In genomic region chr10:8795336-8795735, GRCm38 (mm10) we compare ENCODE assay signal across 9 mouse cellular contexts.
A peak's percentile ranks its signal among the peaks of the same experiment; 100 is the strongest.
DNase-seq lines count a peak whose midpoint lies in the region; ATAC-seq and TF ChIP-seq lines count a peak whose summit lies in the region.
"Had no signal": no experiment of that assay in that cellular context is flagged by ENCODE, and none has a peak within 500 bp of the region (broad histone marks: within the 10 kb centered on the region; RNA-seq: fewer than 3 reads in every experiment).

No protein-coding gene starts in this region.

- H3K27me3 ChIP-seq in heart, embryonic 10.5 days (ENCODE audit: insufficient read depth, poor library complexity, severe bottlenecking): no peaks in the 10 kb centered on the region
- H3K27me3 ChIP-seq in cerebellum, adult 2 months (ENCODE audit: control insufficient read depth, insufficient read depth, low read length): no peaks in the 10 kb centered on the region
- no peaks in the 10 kb centered on the region for H3K27me3 ChIP-seq in kidney, embryonic 14.5 days (ENCODE audit: control insufficient read depth, insufficient read depth, low read length)
- no peaks in the 10 kb centered on the region for H3K27me3 ChIP-seq in liver, embryonic 11.5 days (replicated peaks; ENCODE audit: control insufficient read depth, insufficient read depth, low read length)
- no peaks in the 10 kb centered on the region for H3K27me3 ChIP-seq in neural tube, embryonic 11.5 days (ENCODE audit: control insufficient read depth, insufficient read depth, low read length)
- no peaks in the 10 kb centered on the region for H3K27me3 ChIP-seq in stomach, postnatal 0 days (ENCODE audit: control insufficient read depth, insufficient read depth, low read length)
- H3K27me3 ChIP-seq: liver, embryonic 15.5 days had no signal

- H3K9me3 ChIP-seq in heart, embryonic 10.5 days: no peaks in the 10 kb centered on the region
- H3K9me3 ChIP-seq in kidney, embryonic 14.5 days (ENCODE audit: control insufficient read depth, low read length): 0 out of 2 replicates have a peak, but pooled peaks cover 5% of the 10 kb centered on the region
- no peaks in the 10 kb centered on the region for H3K9me3 ChIP-seq in liver, embryonic 11.5 days (ENCODE audit: control insufficient read depth, low read length)
- H3K9me3 ChIP-seq in neural tube, embryonic 11.5 days (ENCODE audit: control insufficient read depth, low read length): no peaks in the 10 kb centered on the region
- H3K9me3 ChIP-seq in stomach, postnatal 0 days (ENCODE audit: control insufficient read depth, low read length): no peaks in the 10 kb centered on the region
- H3K9me3 ChIP-seq: liver, embryonic 15.5 days had no signal

- no peak for TF ChIP-seq EP300 in stomach, postnatal 0 days (optimal IDR thresholded peaks at IDR 0.05)

- 44% methylated on average over 7 of the region's 7 CpGs for WGBS in heart, embryonic 10.5 days
- 40% methylated on average over 7 of the region's 7 CpGs for WGBS in cerebellum, adult 2 months
- WGBS in kidney, embryonic 14.5 days: 42% methylated on average over 7 of the region's 7 CpGs
- 37% methylated on average over 7 of the region's 7 CpGs for WGBS in liver, embryonic 11.5 days
- 41% methylated on average over 7 of the region's 7 CpGs for WGBS in neural tube, embryonic 11.5 days
- WGBS in stomach, postnatal 0 days: 24% methylated on average over 7 of the region's 7 CpGs

- peak; percentile 76 for DNase-seq in heart, adult 8-10 months (ENCODE audit: low spot score)
- no peak for DNase-seq in heart, embryonic 10.5 days (ENCODE audit: low spot score)
- peak; percentile 36 to 51 for DNase-seq in cerebellum, adult 2 months
- DNase-seq in frontal cortex, postnatal 25 days (ENCODE audit: low spot score in 2 of 2): peak; percentile 51 to 63
- peak; percentile 46 for DNase-seq in liver, embryonic 11.5 days (ENCODE audit: low spot score)
- peak; percentile 79 for DNase-seq in neural tube, embryonic 11.5 days (ENCODE audit: low spot score)
- peak; percentile 79 for DNase-seq in stomach, postnatal 0 days (ENCODE audit: low spot score)

- no peak for TF ChIP-seq POLR2A in cerebellum, adult 2 months (IDR thresholded peaks at IDR 0.05; ENCODE audit: borderline replicate concordance, insufficient read depth, low read length)

- TF ChIP-seq CTCF in cerebellum, adult 2 months (IDR thresholded peaks at IDR 0.05; ENCODE audit: borderline replicate concordance, insufficient read depth, low read depth, low read length): peak; percentile 71
- peak; percentile 89 for TF ChIP-seq CTCF in stomach, postnatal 0 days (IDR thresholded peaks at IDR 0.05; ENCODE audit: low read depth)

- peak; percentile 68; the same call in 1 of the 2 replicates for ATAC-seq in kidney, embryonic 14.5 days (ENCODE audit: low FRiP score, low TSS enrichment)
- no peak for ATAC-seq in liver, embryonic 11.5 days (replicated peaks; ENCODE audit: low FRiP score)
- ATAC-seq in neural tube, embryonic 11.5 days (ENCODE audit: insufficient read depth, low FRiP score, low TSS enrichment): no peak
- ATAC-seq in stomach, postnatal 0 days (ENCODE audit: low FRiP score, low TSS enrichment): peak; percentile 60; the same call in 1 of the 2 replicates

- H3K27ac ChIP-seq in heart, embryonic 10.5 days: no peak overlapping the region
- no peak overlapping the region for H3K27ac ChIP-seq in cerebellum, adult 2 months (ENCODE audit: insufficient read depth, low read length)
- no peak overlapping the region for H3K27ac ChIP-seq in kidney, embryonic 14.5 days (ENCODE audit: low read depth, low read length)
- H3K27ac ChIP-seq in liver, embryonic 11.5 days (ENCODE audit: low read depth, low read length): no peak overlapping the region
- H3K27ac ChIP-seq in neural tube, embryonic 11.5 days (ENCODE audit: low read depth, low read length): no peak overlapping the region
- H3K27ac ChIP-seq in stomach, postnatal 0 days (replicated peaks): no peak overlapping the region
- H3K27ac ChIP-seq: liver, embryonic 15.5 days had no signal

- no peaks in the 10 kb centered on the region; the same call in 1 of the 2 replicates for H3K4me1 ChIP-seq in heart, embryonic 10.5 days
- no peaks in the 10 kb centered on the region for H3K4me1 ChIP-seq in cerebellum, adult 2 months (ENCODE audit: control insufficient read depth, insufficient read depth, low read length)
- no peaks in the 10 kb centered on the region for H3K4me1 ChIP-seq in kidney, embryonic 14.5 days (ENCODE audit: control insufficient read depth, insufficient read depth, low read length)
- no peaks in the 10 kb centered on the region for H3K4me1 ChIP-seq in liver, embryonic 11.5 days (replicated peaks; ENCODE audit: control insufficient read depth, insufficient read depth, low read length)
- H3K4me1 ChIP-seq in neural tube, embryonic 11.5 days (ENCODE audit: control insufficient read depth, insufficient read depth, low read length): no peaks in the 10 kb centered on the region
- H3K4me1 ChIP-seq in stomach, postnatal 0 days (replicated peaks; ENCODE audit: control insufficient read depth, insufficient read depth): no peaks in the 10 kb centered on the region
- H3K4me1 ChIP-seq: liver, embryonic 15.5 days had no signal

- H3K9ac ChIP-seq in kidney, embryonic 14.5 days (ENCODE audit: low read depth, low read length): no peak overlapping the region
- no peak overlapping the region for H3K9ac ChIP-seq in liver, embryonic 11.5 days (ENCODE audit: low read depth, low read length)
- H3K9ac ChIP-seq in neural tube, embryonic 11.5 days (ENCODE audit: low read length): no peak overlapping the region
- H3K9ac ChIP-seq in stomach, postnatal 0 days (ENCODE audit: low read length): no peak overlapping the region
- H3K9ac ChIP-seq: liver, embryonic 15.5 days had no signal

- H3K4me3 ChIP-seq in heart, embryonic 10.5 days: no peak overlapping the region
- no peak overlapping the region for H3K4me3 ChIP-seq in cerebellum, adult 2 months (replicated peaks; ENCODE audit: insufficient read depth, low read depth, low read length)
- no peak overlapping the region for H3K4me3 ChIP-seq in kidney, embryonic 14.5 days (ENCODE audit: low read length)
- no peak overlapping the region for H3K4me3 ChIP-seq in liver, embryonic 11.5 days (ENCODE audit: low read depth, low read length)
- H3K4me3 ChIP-seq in neural tube, embryonic 11.5 days (ENCODE audit: low read depth, low read length): no peak overlapping the region
- no peak overlapping the region for H3K4me3 ChIP-seq in stomach, postnatal 0 days (ENCODE audit: low read depth, low read length)
- H3K4me3 ChIP-seq: liver, embryonic 15.5 days had no signal

- peaks cover 15% of the 10 kb centered on the region for H3K36me3 ChIP-seq in heart, embryonic 10.5 days
- peaks cover 4% of the 10 kb centered on the region; the same call in 1 of the 2 replicates for H3K36me3 ChIP-seq in kidney, embryonic 14.5 days (ENCODE audit: control insufficient read depth, insufficient read depth, low read length)
- H3K36me3 ChIP-seq in liver, embryonic 11.5 days (ENCODE audit: control insufficient read depth, insufficient read depth, low read length): no peaks in the 10 kb centered on the region; the same call in 1 of the 2 replicates
- H3K36me3 ChIP-seq in neural tube, embryonic 11.5 days (ENCODE audit: control insufficient read depth, insufficient read depth, low read length): no peaks in the 10 kb centered on the region
- H3K36me3 ChIP-seq in stomach, postnatal 0 days (ENCODE audit: control insufficient read depth, insufficient read depth, low read length): no peaks in the 10 kb centered on the region
- H3K36me3 ChIP-seq: liver, embryonic 15.5 days had no signal

- H3K4me2 ChIP-seq in kidney, embryonic 14.5 days (replicated peaks; ENCODE audit: low read depth, low read length): no peak overlapping the region
- no peak overlapping the region for H3K4me2 ChIP-seq in liver, embryonic 11.5 days
- H3K4me2 ChIP-seq in neural tube, embryonic 11.5 days (ENCODE audit: low read depth): no peak overlapping the region
- no peak overlapping the region for H3K4me2 ChIP-seq in stomach, postnatal 0 days (replicated peaks; ENCODE audit: low read depth)
- H3K4me2 ChIP-seq: liver, embryonic 15.5 days had no signal

Comparison
In these comparisons a context has a peak if more than half of its experiments do, and no peak if none do; other contexts are left out.
1. ATAC-seq: peak in kidney, embryonic 14.5 days (single experiment) and stomach, postnatal 0 days (single experiment); none in liver, embryonic 11.5 days (single experiment) and neural tube, embryonic 11.5 days (single experiment).